Mouse (Mus musculus): Measurements from ENCODE around the gene Dmtf1.
A peak's percentile ranks its signal among the peaks of the same experiment; 100 is the strongest.
"Not testable (repeated sequence)": the region's sequence is repeated elsewhere in the genome, so short reads cannot be mapped to it uniquely, and the experiment has no call there.

Gene Dmtf1

GRCm38 (mm10) chr5:9161456-9162041 is at the start of gene Dmtf1:
Gene Dmtf1, minus strand, starts transcription at chr5:9161776.
- DNase-seq (ENCODE audit: low read depth, low spot score) = peak; percentile 96

DNA sequence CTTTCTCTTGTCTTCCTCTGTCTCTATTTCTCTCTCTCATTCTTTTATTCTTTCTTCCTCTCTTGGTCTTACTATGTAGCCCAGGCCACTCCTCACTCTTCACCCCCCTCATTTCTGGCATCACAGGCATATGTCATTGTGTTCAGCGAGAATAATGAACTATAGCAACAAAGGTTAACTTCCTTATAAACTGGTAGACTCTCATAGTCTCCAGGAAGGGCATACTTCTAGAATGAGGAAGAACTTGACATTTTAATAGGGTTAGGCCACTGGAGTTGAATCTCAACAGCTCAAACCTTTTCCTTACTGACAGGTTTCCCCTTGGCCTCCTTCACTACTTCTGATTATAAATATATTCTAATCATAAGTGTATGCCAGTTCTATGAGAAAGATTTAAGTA is 24.9 kb upstream of the Dmtf1 start:
- no peak for DNase-seq (ENCODE audit: low read depth, low spot score)

GRCm38 (mm10) chr5:9173295-9173694 is 11.7 kb upstream of the Dmtf1 start:
- no peak for DNase-seq (ENCODE audit: low read depth, low spot score)

GRCm38 (mm10) chr5:9169328-9170005 is 7.9 kb upstream of the Dmtf1 start:
- DNase-seq (ENCODE audit: low read depth, low spot score) = peak; percentile 59

GRCm38 (mm10) chr5:9166366-9166765 is 4.8 kb upstream of the Dmtf1 start:
- DNase-seq (ENCODE audit: low read depth, low spot score) = no peak

- DNase-seq (ENCODE audit: low read depth, low spot score) = not testable (repeated sequence)
Measured at GRCm38 (mm10) chr5:9165151-9165550, 3.6 kb upstream of the Dmtf1 start.

- no peak for DNase-seq (ENCODE audit: low read depth, low spot score)
Measured at GRCm38 (mm10) chr5:9163411-9163810, 1.8 kb upstream of the Dmtf1 start.

DNA sequence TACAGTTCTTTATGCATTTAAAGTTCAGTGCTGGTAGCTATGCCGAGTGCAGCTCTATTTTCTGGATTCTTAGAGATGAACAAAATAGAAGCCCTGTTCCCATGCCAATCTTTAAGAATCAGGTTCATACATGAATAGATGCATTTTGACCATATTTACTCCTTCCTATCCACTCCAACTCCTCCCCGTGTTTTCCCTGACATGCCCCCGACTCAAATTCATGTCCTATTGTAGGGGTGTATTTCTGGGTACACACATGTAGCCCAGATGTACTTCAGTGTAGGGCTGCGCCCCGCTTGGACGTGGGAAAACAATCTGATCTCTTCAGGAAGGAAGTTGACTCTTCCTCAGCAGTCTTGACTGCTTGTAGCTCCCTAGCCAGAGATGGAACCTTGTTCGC is 512 bp upstream of the Dmtf1 start:
- DNase-seq (ENCODE audit: low read depth, low spot score) = peak; percentile 44

DNA sequence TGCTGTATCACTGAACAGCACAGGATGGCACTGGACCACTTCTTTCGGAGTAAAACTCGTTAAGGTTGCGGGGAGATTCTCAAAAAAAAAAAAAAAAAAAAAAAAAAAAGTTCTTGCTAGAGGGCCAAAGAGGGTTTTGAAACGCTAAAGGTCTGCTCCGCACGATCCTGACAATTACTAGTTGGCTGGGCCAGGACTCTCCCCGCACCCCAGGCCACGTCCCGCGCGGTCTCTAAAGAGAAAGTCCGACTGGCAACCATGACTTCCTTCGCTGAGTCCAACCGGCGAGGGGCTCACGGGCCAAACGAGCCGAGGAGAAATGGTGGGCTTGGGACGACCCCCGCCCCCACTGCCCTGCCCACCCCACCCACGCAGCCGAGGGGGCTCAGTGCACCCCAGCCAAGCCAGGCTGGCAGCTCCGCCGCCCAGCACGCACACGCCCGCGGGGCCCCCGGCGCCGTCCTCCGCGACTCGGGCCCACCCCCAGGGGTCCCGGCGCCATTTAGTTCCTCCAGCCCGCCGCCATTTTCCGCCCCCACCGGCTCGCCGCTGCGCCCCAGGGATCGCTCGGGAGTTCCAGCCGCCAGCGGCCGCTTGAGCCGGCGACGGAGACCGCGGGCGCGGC is 633 bp downstream of the Dmtf1 start:
- peak; percentile 60 for DNase-seq (ENCODE audit: low read depth, low spot score)

DNA sequence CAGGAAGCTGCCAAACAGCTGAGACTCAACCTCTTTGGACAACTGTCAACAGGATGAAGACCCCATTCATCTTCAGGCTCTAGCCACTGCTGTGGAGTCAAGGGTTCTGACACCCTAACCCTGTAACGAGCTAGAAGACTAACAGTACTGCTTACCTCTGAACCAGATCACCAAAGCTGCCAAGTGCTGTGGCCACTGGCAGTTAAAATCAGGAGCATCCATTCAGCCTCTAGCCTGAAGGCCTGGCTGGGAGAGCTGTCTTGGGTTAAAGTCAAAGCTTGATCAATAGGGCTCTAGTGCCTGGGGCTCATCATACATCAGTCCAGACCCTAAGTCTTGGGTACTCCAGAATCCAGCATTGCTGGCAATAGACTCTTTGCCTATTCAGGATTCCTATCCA is 4.2 kb downstream of the Dmtf1 start:
- DNase-seq (ENCODE audit: low read depth, low spot score) = no peak

GRCm38 (mm10) chr5:9156746-9157145 is 4.8 kb downstream of the Dmtf1 start:
- no peak for DNase-seq (ENCODE audit: low read depth, low spot score)

- DNase-seq (ENCODE audit: low read depth, low spot score) = no peak
Measured at GRCm38 (mm10) chr5:9149273-9149850, 12.2 kb downstream of the Dmtf1 start.

GRCm38 (mm10) chr5:9142376-9142775 is 19.2 kb downstream of the Dmtf1 start:
- DNase-seq (ENCODE audit: low read depth, low spot score) = no peak

DNA sequence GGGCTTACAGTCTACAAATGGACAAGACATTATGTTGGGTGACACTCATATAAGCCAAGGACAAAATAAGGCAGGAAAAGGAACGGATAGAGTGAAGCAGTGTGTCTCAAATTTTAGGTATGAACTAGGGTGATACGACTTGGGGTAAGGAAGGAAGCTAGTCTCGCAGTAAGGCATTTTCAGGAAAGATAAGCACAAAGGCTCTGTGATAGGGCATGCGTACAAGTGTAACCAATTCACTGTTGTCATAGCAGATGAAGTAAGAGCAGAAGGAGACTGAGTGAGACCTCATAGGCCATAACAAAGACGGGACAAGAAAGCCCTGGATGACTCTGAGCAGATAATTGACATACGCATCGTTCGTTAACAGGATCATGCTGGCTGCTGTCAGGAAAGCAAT is 20.9 kb downstream of the Dmtf1 start:
- no peak for DNase-seq (ENCODE audit: low read depth, low spot score)

DNA sequence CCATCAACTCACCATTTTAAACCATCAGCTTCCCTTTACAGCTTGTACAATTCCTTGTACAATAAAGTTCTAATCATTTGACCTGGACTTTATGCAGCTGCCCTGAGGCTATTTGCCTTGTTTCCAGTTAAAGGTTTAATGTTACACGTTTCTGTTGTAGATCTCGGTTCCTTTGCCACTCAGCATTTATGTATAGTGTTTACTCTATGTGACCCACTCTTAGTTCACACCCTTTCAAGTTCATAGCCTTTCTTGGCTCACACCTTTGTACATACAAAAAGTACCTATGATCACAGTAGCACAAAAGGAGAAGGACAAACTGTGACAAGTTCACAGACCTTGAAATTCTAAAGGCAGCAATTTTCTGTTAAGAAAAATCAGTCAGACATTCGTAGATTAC is 26.0 kb downstream of the Dmtf1 start:
- no peak for DNase-seq (ENCODE audit: low read depth, low spot score)

GRCm38 (mm10) chr5:9131786-9132185 is 29.8 kb downstream of the Dmtf1 start:
- DNase-seq (ENCODE audit: low read depth, low spot score) = no peak

DNA sequence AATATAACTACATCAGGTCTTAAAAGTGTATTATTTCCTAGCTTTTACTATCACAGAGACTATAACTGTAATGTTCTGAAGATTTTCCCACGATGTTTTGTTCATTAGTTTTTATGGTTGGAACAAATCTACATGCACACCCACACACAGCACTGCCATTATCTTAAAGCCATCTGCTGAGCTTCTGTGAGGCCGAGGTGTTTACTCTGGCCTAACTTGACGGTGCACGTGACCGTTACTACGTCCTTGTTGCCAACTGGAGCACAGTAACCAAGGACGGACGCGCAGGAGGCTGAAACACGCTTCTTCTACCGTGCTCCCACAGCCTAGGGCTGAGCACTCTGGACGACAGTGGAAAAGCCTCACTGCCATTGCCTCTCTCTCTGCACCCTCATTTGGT is 33.0 kb downstream of the Dmtf1 start:
- no peak for DNase-seq (ENCODE audit: low read depth, low spot score)

- no peak for DNase-seq (ENCODE audit: low read depth, low spot score)
Measured at GRCm38 (mm10) chr5:9124134-9124533, 37.4 kb downstream of the Dmtf1 start.

DNA sequence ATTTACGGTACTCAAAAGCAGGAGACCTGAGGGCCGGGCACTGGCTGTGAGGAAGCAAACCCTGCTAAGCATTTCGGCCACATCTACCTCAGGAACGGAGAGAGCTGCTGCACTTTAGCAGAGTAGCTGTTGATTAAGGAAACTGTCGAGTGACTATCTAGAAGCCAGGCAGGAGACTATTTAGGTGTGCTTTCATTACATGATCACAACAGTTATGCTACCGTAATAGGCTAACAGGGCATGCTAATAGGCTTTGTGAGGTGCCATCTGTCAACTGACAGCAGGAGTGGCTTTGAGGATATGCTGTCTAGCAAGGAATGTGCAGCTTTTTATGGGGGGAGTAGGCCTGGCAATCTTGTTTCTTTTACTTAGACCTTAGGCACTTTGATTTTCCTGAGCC is 47.4 kb downstream of the Dmtf1 start:
- DNase-seq (ENCODE audit: low read depth, low spot score) = no peak

DNA sequence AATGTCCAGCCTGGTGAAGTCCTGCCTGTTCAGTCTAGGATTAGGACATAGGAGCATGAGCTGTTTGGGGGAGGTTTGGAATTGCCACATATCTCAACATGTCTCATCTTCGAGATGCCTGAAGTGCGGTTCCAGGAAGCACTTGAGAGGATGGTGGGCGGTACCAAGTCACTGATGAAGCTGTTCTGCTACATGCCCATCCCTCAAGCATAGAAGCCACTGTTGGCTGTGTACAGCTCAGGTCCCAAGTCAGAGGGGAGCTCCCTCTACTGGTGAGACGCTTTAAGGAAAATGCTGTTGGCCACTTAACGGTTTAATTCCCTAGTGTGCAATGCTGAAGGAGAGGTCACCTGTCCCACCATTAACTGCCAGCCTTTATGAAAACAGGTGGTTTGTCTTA is 49.8 kb downstream of the Dmtf1 start:
- peak; percentile 73 for DNase-seq (ENCODE audit: low read depth, low spot score)

GRCm38 (mm10) chr5:9111285-9111684 is 50.3 kb downstream of the Dmtf1 start:
- no peak for DNase-seq (ENCODE audit: low read depth, low spot score)

DNA sequence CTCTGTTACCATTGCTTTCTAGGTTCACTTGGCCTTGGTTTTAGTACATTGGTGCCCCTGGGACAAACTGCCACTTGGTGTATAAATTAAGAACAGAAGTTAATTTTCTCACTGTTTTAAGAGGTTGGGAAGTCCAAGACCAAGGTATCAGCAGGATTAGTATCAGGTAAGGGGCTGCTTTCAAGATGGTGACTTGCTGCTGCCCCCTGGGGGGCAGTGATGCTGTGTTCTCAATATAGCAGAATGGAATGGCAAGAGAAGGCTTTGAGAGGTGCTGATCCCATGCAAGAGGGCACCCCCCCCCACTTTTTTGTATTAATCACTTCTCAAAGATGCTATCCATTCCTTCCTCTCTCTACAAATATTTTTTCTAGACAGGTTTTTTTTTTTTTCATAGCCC is 52.0 kb downstream of the Dmtf1 start:
- no peak for DNase-seq (ENCODE audit: low read depth, low spot score)

DNA sequence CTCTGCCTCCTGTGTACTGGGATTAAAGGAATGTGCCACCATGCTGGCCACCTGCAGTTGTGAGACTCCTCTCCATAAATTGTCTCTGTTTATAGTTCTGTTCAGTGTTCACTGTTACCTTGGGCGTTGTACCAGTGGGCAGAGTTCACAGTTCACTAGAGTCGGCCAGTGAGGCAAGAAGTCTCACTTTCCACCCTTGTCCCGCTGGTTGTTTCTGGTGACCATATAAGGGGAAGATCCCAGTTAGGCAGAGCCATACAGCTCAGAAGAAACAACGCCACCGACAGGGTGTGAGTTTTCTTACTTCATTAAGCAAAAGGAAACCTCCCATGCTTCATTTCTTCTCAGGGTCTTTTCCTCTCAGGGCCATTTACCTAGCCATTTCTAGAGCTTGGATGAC is 53.1 kb downstream of the Dmtf1 start:
- no peak for DNase-seq (ENCODE audit: low read depth, low spot score)
